Mouse (Mus musculus) thymus, adult 2 months (tissue): ENCODE data around the gene Cnnm1.

Experiments used
- CTCF ChIP-seq: fragments of 200-500 bp; IDR thresholded peaks from 2 replicates; pipeline ENCODE4 v1.5.1; 2012; ENCODE audit warnings: mild to moderate bottlenecking, control low read depth, low read length, moderate library complexity, borderline replicate concordance; ENCODE audit not compliant: control insufficient read depth, poor library complexity, insufficient read depth; ENCODE audit errors: extremely low read depth
- POLR2A ChIP-seq: fragments of 200-500 bp; IDR thresholded peaks from 2 replicates; pipeline ENCODE4 v1.6.1; 2012; ENCODE audit warnings: mild to moderate bottlenecking, low read length, control low read depth, moderate library complexity; ENCODE audit not compliant: control insufficient read depth, poor library complexity, insufficient read depth; ENCODE audit errors: extremely low read depth

GRCm38 (mm10) chr19:43453025-43453424 is 12.8 kb downstream of the Cnnm1 start:
- TF ChIP-seq CTCF (no peak), POLR2A (no peak)
